Mouse (Mus musculus) kidney, postnatal 25 days (tissue): Measurements from ENCODE around the gene Lrp2bp.

Experiments
- DNase-seq, 2 experiments: peaks; one replicate each; pipeline ENCODE4 v3.0.0; 2021; ENCODE audit warnings: mixed read lengths in 2 of 2

The Lrp2bp gene

DNA sequence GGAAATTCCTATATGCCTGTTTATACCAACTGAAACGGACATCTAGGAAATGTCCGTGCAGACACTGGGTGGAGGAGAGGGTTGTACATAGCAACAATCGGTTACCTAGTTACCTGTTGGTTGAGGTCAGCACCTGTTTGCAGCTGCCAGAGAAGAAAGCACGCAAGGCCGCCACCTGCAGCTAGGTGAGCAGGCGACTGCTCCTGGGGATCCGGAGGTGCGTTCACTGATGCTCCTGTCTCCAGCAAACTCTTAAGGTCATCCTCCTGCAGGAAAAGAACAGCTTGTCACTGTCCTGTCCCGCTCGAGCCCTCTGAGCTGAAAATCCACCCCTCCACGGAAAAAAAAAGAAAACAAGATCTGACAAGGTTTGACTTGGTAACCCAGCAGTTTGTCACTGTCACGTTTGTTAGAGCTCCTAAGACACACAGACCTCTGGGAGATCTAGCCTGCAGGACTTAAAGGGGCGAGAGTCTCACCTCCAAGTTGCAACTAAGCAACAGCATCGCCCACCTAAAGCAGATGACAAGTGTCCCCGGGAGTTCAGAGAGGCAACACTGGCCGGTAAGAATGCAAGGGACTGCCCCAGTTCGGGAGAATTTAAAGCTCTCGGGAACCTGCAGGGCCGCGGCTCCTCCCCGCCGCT is at the start of gene Lrp2bp:
Gene Lrp2bp, plus strand, starts transcription at position 166 of the 646 bp plus-strand sequence.
- DNase-seq: peak; percentile 51 to 69

DNA sequence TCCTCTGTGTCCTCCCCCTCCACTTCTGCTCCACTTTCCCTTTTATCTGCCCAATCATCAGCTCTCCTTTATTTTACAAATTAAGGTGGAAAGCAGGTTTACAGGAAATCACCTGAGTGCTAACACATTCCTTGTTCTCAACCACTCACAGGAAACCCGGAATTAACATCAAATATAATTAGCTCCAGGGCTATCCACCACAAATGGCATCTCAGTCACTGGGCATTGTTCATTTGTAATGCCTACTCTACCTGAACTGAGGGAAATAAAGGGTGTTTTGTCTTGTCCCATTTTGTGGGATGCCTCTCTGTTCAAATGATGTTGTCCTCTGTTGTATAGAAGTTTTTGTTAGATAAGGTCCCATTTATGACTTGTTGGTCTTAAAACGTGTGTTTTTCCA is 48.5 kb upstream of the Lrp2bp start:
- DNase-seq: no peak

DNA sequence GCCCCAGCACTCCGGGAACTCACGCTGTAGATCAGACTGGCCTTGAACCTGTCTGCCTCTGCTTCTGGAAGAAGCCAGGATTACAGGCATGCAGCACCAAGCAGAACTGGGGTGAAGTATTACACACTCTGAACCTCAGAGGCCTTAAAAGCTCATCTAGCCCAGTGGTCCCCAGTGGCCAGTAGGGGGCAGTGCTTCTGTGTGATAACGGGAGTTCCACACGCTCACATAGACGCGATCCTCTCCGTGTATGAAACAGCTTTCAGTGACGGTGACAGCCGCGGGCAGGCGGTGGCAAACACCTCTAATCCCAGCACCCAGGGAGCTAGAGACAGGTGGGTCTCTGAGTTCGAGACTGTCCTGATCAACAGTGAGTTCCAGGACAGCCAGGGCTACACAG is 28.2 kb upstream of the Lrp2bp start:
- DNase-seq: peak in 1 of 2 experiments; percentile 7

DNA sequence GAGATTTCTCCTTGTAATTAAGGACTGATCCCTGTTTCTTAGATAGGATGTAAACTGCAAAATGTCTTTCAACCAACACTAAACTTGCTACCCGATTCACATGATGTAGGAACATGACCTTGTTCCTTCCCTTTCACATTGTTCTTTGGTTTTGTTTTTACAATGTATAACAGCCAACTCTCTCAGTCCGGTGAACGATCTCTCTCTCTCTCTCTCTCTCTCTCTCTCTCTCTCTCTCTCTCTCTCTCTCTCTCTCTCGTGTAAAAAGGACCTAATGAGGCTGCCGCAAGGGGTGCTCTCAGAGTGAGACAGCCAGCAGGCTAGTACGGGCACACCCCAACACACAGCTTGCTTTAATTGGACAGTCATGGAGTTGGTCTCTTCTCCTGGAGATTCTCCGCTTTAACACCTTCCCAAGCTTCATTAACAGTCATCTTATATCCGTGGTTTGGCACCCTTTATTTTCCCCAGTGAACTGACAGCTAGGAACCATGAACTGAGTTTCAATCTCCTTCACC is 25.1 kb upstream of the Lrp2bp start:
- no peak for DNase-seq

DNA sequence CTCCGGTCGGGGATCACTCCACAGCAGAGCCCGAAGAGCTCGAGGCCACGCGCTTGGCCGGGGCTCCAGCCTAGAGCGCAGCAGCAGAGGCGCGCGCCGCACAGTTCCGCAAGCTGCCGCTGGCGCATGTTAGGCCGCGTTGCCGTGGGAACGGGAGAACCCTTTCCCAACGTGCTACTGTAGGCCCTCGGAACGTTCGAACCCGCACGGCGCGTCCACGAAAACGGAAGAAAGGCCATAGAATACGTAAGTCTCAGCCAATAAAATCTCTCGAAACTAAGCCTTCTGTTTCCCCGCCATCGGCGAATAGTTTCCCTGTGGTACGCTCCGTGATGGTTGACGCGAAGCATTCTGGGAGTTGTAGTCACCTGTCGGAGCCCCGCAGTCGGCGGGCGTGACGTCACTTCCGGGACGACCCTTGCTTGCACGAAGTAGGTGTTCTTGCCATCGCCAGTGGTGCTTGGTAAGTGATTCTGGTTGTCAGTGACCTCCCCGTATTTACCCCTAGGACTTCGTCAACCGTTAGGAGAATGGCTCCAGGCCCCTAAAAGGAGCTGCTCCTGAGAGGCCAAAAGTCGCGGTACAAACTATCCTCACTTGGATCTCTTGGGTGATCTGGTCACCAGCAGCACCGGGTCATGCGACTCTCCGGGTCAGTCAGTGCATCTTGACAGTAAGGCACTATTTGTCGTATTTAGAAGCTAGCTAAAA is 23.8 kb upstream of the Lrp2bp start, which contains the start of the genes 1700029J07Rik and Ufsp2:
Gene 1700029J07Rik, minus strand, starts transcription at position 127 of the 711 bp plus-strand sequence.
Gene Ufsp2, plus strand, starts transcription at position 403 of the 711 bp plus-strand sequence.
- DNase-seq: peak; percentile 98 to 100

DNA sequence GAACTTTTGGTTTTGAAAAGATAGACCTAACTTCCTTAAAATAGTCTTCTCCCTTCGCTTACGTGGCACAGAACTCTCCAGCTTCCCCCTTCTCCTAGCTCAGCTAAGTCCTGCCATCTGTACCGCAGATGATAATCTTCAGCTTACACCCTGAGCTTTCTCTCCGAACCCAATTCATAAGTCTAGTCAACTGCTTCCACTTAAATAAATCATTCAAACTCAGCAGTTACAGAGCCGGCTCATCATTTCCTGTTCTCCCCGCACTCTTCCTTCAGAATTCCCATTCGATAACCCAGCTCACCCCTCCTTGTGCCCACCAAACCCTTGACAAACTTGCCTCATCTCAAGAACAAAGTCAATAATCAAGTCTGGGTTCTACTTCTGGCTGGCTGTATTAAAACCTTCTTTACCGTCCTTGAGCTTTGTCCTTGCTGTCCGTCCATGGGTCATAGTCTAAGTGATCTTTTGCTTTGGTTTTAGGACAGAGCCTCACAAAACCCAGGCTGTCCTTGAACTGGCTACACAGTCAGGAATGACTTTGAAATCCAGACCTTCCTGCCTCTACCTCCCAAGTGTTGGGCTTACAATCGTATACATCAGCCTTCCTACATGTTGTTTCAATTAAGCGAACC is 23.1 kb upstream of the Lrp2bp start:
- DNase-seq: no peak

DNA sequence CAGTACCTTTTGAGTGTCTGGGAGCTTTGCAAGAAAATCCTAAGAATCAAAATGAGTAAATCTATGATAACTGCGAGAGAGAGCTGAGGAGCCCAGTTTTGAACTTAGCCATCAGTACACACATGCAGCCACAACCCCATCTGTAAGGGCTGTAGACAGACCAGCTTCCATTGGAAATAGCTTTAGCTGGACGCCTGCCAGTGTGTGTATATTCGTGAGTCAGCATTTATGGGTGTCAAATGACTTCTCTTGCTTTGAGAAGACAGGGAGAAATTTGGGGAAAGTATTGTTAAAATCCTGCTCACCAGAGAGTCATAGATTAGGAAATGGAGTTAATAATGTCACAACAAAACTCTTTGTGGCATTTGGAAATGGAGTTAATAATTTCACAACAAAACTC is 12.4 kb upstream of the Lrp2bp start:
- peak in 1 of 2 experiments; percentile 33 for DNase-seq

DNA sequence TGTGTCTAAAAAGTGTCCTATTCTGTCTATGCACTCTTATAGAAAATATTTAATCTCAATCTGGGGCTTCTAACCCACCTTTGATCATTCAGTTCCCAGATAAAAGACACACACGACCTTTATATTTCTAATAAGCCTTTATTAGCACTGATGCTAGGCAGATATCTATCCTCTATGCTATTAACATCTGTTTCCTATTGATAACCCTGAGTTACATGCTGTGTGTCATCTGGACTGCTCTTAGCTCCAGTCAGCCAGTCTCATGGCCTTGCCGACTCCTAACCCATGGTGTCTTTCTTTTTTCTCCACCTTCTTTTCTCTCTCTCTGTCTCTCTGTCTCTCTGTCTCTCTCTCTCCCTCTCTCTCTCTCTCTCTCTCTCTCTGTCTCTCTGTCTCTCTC is 10.9 kb upstream of the Lrp2bp start:
- DNase-seq: no peak

DNA sequence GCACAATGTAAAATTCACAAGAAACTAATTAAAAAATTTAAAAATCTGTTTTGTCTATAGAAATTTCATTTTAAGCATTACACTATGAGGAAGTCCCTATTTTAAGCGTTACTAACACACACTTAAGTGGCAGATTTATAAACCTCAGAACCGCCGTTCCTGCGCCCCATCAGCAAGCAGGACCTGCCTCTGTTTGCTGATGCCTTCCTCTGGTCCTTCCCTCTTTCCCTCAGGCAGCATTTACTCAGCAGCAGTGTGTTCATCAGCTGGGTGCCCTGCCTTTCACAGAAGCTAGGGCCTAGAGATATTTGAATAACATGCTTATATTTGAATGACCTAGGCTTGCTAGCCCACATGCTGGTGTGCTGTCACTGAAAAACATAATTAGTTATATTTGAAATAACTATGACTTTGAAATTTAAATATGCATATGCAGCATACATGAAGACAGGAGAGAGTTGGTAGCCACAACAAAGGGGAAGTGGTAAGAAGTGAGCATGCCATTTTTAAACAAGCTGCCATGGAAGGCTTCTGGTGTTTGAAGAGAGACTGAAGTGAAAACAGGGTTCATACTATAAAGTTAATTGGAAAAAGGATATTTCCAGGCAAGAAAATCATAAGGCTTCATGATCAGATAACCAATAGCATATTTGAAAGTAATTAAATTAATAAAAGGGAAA is 8.3 kb upstream of the Lrp2bp start:
- no peak for DNase-seq

DNA sequence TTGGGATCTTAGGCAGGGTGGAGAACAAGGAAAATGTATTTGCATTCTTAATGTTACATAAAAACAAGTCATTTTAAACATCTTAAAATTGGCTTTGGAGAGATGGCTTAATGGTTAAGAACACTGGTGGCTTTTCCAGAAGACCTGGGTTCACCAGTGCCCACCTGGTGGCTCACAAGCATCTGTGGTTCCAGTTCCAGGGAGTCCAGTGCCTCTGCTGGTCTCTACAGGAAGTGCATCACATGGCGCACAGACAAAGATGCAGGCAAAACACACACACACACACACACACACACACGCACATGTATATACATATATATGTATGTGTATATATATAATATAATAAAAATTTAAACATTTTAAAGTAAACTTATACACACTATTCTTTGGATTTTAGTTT is 5.0 kb upstream of the Lrp2bp start:
- DNase-seq: no peak

DNA sequence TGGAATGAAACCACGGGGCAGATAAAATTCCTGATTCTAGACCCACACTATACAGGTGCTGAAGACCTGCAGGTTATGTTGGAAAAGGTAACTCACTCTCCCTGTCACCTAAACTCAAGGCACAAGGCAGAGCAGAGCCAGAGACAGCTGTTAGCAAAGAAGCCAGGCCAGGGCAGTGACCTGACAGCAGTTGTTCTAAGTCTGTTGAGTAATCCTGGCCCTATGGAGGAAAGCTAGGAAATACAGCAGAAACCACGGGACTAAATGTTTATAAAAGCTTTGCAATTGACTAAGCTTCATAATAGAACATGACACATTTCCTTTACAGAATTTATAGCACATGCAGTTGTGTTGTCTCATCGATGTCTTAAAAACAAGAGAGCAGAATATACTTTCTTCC is 3.5 kb upstream of the Lrp2bp start:
- no peak for DNase-seq

DNA sequence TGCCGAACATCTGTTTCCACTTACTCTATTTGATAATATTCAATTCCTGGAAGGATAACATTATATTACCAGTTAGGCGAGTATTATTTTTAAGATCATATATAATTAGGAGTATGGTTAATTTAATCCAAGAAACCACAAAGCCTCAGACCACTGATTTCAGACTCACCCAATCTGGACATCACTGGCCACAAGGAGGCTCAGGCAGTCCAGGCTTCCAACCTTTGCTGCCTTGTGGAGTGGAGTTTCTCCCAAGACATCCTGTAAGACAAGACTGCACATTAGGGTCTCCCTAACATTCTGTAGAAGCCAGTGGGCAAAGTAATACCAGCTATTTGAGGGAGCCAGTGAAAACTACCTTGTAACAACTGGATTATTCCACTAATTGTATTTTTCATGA is 875 bp upstream of the Lrp2bp start:
- DNase-seq: no peak

DNA sequence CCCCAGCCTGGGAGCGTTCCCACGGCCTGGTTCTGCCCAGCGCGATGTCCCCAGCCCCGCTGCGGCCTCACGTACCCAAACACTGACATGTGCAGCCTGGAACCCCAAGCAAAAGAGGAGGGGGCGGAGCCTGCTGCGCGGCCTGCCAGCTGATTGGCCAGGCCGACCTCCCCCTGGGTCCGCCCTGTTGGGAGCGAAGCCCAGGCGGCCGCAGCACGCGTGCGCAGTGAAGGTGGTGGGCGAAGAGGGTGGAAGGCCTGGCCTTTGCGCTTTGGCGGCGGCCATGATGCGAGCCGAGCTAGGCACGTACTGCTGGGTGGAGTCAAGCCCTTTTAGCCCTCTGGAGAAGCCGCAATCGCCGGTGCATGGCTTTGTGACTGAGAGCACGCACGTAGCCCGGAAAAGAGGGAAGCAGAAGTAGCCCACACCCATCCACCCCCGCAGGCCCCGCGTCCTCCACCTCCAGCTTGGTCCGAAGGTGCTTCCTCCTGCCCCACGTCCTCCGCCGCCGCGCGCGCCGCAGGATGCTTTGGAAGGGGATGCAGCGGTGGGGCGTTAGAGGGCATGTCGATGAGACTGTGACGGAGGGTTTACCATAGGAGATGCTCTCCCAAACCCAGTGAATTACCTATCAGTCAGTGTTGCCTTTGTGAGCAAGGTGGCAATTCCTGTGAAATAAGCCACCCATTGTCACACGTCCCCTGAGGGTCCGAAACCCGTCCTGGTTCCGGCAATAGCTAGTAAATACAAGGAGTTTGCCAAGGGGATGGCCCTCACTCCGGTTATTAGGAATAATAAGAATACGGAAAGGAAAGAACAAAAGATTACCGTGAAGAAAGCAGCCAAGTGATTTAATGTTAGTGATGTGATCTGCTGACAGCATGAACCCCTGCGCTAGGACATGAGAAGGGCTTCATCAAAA is 942 bp downstream of the Lrp2bp start:
- peak; percentile 99 for DNase-seq

DNA sequence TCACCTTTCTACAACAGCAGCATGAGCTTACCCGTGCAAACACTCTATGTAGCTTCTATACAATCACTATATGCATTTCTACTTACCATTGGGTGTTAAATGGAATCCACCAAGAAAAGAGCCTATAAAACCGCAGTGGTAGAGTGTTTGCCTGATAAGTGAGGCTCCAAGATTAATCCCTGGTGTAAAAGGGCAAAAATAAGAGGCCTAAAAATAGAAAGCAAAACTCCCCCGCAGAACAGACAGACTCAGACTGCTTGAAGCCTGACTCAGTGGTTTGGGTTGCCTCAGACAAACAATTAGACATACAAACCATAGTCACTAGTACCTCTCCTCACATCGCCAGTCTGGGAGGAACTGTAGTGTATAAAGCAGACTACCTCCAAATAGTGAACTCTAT is 6.5 kb downstream of the Lrp2bp start, which contains the start of gene Ankrd37:
Gene Ankrd37, minus strand, starts transcription at position 112 of the 400 bp plus-strand sequence.
- no peak for DNase-seq

DNA sequence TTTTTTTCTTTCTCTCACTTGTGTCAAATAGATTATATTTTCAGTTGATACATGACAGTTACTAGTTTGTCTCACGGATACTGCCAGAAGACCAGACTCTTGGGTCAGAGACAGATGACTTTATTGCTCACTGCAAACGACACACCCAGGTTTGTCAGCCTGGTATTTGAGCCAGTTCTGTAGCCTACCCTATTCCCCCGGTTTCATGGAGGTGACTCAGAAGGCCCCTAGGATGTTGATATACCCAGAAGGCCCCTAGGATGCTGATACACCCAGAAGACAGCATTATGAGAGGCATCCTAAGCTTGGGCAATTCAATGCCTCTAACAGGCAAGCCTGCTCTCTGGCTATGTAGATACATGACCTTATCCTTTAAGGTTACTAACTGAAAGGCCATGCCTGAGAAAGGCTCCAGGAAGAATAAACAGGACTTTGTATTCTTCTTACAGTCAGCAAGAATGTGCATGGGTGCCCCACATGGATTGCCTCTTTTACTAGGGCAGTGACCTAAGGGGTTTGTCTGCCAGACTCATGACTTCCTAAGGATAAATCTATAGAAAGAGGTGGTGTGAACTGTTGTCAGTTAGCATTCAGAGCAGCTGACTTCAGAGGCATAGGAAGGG is 8.1 kb downstream of the Lrp2bp start:
- DNase-seq: no peak

DNA sequence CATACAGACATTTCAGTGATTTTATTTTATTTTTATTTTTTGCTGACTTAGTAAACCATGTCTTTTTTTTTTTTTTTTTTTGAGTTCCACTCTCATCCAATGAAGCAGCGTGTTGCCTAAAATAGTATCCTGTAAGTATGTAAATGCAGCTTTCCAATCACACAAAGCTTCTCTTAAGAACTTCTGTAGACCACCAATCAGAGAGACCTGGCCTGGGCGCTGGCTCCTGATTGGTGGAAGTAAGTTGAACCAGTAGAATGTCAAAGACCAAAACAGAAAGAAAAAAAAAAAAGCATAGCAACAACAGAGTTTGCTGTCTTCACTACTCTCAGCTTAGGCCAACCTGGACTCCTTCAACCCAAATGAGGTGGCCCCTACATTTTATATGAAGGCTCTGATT is 11.2 kb downstream of the Lrp2bp start:
- DNase-seq: no peak

DNA sequence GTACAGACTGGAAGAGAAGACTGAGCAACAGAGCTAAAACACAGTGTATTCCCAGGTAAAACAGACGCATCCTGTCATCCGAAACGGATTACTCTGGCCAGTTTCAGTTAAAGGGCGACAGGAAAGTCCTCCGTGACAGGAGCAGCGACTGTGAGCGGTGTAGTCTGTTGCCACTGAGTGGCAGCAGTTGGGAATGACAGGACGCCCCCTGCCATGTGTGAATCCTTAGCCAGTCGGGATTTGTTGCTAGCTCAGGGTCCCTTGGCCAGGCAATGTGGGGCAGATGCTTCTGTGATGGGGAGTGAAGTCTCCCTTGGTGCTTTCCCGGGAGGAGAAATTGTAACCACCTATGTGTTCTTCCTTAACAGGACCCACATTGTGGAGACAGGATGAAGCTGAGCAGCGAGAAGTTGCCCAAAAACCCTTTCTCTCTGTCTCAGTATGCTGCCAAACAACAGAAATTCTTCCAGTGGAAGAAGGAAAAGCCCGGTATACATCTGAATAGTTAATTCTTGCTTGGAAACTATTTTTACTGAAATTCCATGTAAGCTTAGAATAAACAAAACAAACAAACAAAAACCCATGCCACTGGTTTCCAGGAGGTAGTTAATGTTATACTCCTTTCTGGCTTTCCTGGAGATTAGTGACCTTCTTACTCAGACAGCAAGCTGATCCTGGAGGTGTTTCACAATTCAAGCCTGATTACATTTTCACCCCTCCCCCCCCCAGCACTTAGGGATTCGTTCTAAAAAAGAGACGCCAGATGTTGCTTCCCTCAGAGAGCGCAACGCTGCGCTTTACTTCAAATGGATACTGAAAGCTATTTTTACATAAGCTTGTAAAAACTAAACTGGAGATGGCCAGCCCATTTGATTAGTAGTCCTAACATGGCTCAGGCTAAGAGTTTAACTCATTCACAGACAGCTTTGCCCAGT is 11.9 kb downstream of the Lrp2bp start:
- DNase-seq: peak; percentile 27 to 60

DNA sequence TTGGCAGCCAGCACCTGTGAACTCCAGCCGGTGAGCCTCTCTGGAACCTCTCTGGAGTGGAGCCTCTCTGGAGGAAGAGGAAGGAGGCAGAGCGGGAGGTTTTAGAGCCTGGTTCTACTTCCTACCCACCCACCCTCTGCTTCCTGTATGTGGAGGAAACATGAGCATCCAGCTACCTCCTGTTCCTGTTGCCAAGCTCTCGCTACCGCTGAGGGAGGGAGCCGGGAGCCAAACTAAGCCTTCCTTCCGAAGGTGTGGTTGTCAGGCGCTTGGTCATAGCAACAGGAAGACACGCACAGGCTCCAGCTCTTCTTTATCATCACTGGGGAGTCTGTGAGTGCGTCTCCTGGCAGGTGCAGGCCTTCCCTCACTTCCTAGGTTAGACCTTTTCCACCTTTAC is 23.1 kb downstream of the Lrp2bp start:
- DNase-seq: peak in 1 of 2 experiments; percentile 42

DNA sequence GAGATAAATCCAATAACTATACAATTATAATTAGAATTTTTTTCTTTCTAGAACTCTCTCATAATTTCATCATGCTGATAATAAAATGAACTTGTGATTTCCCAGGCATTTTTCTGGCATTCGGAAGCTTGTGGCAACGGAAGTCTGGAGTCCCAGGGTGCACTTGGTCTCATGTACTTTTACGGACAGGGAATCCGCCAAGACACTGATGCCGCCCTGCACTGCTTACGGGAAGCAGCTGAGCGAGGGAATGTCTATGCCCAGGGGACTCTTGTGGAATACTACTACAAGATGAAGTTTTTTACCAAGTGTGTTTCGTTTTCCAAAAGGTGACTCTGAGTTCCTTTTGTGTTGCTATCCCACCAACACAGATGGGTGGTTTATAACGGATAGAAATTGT is 23.7 kb downstream of the Lrp2bp start:
- DNase-seq: no peak

DNA sequence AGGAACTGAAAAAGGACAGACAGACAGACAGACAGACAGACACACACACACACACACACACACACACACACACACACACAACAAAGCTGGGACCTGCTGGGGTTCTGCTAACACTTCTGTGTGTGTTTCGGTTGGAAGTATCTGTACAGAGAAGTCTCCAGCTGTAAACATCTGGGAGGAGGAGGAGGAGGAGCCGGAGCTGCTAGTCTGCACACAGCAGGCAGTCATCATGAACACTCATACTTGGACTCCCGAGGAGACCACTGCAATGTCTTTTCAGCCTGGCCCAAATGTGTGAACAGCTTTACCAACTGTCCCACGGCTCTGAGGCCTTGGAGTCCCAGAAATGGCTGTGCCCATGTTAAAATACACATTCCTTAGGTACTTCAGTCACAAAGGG is 25.3 kb downstream of the Lrp2bp start:
- DNase-seq: no peak
